Mouse (Mus musculus): ENCODE measurements around the gene Ttc21b.

DNA sequence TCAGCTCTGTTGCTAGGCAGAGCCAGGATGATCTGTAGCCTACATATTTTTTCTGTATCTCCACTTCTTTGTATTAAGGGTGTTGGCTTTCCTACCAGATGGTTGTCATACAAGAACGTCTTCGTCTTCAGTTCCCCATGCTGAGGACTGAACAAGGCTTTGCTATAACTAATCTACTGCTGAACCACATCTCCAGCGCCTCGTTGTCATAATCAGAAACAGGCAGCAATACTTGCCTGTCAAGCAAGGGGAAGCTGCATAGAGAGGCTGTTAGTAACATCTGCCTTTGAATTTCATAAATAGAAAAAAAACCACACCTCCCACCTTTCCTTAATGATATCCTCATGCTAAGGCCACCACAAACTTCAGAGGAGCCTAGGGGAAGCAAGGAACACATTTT, 116.2 kb downstream of the Ttc21b start:
- TF ChIP-seq CTCF (IDR thresholded peaks at IDR 0.05; ENCODE audit: insufficient read depth, low read depth, low read length) (no peak), POLR2A (IDR thresholded peaks at IDR 0.05; ENCODE audit: insufficient read depth, low read depth, low read length) (no peak)

All from olfactory bulb, adult 2 months (tissue).